Mouse (Mus musculus) WW6 (cell line): ENCODE measurements around the gene Helt.

Experiments
- DNase-seq: peaks from one replicate; pipeline ENCODE4 v3.0.0-alpha.2; 2013; ENCODE audit warnings: low read depth, low spot score

Gene Helt

DNA sequence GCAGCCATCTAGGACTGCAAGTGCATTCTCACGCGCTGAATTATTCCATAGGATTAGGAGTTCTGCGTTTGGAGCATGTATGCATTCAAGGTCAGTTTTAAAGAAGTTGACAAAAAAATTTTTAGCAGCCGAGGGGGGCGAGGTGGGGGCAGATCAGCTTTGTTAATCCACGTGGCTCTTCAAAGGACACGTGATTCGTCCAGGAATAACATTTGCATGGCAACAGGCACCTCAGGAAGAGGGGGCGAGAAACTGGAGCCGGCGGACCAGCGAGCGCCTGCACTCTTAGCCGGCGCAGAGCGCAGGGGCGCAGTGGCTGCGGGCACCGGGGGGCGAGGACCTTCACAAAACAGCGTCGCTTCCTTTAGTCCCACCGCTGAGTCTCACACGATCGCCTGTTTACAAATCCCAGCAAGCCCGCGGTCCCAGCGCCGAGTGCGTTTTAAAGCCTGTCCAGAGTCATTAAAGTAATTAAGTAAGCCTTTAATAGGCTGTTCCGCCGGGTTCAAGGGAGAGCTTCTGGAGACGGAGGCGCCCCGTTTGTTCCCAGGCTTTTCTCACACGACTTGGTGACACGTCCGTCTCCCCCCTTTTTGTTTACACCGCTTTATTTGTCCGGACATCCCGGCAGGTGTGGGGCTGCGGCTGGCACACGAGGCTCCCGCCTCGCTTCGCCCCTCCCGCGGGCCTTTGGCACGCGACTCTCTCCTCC, at the start of gene Helt:
Gene Helt, minus strand, starts transcription at position 491 of the 712 bp plus-strand sequence.
- DNase-seq = no peak

DNA sequence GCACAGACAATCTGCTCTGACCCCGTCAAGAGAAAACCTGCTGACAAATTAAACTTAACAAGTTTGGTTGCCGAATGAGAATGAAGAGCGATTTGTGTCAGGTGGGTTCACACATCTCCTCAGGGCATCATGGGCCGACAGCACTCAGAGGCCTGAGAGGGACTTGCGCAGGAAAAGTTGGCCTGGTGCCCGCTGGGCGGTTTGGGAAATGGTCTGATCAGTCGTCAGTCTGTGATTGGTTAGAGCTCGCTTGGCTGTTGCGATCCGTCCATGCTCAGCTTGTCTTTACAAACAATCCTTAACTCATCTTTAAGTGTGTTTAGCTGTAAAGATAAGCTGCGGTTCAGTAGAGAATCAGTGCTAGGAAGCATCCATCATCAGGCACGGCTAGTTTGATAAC, 47.8 kb upstream of the Helt start:
- DNase-seq = no peak

DNA sequence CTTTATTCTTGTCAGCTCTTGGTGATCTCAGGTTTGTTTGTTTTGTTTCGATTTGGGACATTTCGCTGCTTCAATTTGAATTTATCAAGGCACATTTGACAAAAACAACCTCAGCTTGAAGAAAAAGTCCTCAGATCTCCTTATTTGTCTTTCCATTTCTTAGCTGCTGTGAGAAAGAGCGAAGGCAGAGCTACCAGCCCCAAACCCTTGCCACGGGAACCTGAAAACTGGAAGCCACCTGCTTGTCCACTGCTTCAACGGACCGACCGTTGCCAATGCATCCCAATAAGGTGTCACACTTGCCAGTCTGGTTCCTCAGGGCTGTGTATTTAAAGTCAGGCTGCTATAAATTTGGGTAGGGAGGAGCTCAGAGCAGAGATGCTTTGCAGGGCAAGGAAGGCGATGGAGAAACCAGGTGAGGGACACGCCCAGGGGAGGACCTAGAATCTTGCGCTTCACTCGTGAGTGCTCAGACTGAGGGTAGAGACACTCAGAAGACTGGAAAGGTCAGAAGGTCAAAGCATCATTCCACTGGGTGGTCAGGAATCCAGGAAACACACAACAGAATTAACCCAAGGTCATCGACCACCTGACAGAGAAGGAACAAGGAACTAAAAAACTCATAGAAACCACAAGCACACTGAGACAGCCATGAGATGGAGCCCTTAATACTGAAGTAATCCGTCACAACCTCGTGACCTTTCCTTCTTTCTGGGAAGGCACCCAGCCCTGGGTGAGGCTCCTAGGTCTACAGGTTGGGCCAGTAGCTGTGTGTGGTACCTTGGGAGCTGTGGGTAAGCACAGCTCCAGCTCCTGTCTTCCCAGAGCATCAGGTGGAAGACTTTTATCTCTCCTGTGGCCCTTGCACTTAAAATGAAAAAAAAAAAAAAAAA, 46.2 kb upstream of the Helt start:
- DNase-seq = no peak

DNA sequence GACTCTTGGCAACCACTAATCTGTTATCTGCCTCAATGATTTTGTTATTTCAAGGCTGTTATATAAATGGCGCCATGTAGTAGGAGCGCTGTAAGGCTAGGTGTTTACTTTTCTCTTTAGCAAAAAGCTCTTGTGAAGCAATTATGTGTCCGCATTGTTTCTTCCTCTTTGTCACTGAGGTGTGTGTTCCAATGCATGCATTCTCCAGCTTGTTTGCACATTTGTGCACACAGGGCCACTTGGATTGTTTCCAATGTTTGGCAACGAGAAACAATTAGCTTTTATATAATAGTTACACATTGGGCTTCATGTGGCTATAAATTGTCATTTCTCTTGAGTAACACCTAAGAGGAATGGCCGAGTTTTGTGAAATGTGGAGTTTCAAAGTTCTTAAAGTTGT, 44.8 kb upstream of the Helt start:
- DNase-seq = no peak

DNA sequence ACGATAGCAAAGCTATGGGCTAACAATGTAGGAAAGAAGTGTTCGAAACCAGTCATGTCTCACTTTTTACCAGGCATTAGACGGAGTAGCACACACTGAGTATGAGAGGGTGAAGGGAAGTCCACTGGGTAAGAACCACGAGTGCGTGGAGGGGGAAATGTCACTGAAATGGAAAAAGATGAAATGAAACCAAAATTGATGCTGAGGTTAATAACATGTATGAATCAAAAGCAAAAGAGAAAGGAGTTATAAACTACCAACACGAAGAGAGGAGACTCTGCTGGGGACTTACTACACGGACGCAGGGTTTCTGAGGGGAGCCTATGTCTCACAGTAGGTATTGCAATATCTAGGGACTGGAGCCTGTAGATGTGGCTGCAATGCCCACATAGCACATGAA, 41.9 kb upstream of the Helt start:
- no peak for DNase-seq

DNA sequence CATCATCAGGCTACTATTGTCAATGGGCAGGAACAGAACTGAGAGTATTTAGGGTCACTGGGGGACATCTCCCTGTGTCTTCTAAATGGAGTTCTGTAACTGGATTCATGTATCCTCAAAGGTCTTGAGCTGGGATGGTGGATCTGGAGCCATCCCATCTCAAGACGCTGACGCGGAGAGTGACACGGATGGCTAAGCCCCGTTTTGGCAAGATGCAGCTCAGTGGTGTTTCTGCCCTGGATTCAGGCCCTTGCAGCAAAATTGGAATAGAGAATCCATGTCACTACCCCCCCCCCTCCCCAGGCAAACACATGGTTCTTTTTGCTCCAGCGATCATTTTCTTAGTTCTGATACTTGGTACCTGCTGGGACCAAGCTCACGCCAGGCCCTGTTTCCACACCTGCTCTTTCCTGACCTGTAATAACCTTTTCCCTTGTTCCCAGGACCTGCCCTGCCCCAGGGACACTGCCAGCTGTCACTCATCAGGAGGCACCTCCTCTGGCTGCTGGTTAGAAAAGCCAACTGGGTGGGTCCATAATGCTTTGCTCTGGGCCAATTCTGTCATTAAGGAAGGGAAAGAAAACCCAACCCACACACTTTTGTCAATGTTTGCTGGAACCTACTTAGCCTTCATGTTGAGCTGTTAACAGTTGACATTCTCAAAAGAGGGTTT, 38.1 kb upstream of the Helt start:
- no peak for DNase-seq

DNA sequence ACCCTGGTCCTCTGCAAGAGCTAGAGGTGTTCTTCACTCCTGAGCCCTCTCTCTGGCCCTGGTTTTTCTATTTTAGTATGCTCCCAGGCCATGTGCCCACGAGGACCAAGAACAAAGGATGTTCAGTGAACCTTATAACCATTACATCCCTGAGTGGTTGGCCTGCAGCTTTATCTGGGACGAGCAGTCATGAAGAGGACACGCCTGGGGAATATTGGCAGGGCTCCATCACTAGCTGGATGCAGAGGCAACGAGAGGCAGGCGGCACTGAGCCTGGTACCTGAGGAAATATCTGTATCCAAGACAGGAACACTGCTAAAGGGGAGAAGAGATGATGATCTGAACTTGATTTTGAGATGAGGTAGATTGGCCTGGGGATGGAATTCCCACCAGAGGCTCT, 37.3 kb upstream of the Helt start:
- DNase-seq = no peak

DNA sequence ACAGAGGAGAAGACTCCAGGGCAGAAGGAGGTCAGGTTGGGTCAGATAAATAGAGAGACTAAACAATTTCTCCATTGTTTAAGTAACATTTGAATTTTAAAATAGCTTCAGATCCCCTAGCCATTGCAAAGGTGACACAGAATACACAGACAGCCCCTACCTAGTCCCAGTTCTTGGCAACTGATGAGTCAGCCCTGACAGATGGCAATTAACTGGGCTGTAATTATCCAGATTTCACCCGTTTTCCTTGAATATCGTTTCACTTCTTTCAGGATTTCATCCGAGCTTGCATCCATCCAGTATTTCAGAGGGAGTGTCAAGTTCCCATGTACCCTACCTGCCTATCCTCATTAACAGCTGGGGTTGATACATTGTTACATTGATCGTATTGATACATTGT, 34.9 kb upstream of the Helt start:
- no peak for DNase-seq

DNA sequence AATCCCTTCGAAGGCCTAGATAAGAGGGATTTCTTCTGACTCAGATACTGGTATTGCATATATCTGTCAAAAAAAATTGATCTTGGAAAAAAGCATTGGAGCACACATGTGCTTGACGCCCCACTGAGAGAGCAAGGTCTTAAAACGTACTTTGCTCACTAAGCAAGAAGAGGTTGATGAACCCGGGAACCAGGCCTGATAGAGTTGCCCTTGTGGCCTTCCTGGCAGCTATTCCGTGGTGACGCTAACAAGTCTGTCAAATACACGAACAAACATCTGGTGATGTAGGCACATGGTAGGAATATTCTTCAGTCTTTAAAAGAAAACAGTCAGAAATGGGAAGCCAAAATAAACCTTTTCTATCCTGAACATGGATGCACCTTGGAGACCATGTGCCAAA, 32.8 kb upstream of the Helt start:
- no peak for DNase-seq

DNA sequence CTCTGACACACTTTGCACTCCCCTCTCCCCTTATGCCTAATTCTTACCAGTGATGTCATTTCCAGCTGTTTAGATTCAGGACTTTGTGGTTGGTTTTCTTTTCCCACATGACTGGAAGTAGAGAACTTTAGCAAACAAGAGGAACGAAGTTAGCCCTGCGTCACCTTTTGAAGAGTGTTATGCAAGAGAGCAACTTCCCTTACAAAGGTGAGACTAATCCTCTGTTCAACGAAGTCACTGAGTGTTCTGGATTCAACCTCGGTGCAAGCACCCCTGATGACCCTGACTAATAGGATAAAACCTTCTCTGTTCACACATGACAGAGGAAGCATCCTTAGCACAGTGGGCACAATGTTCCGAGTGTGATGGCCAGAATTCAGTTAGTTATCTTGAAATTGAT, 32.2 kb upstream of the Helt start:
- no peak for DNase-seq

DNA sequence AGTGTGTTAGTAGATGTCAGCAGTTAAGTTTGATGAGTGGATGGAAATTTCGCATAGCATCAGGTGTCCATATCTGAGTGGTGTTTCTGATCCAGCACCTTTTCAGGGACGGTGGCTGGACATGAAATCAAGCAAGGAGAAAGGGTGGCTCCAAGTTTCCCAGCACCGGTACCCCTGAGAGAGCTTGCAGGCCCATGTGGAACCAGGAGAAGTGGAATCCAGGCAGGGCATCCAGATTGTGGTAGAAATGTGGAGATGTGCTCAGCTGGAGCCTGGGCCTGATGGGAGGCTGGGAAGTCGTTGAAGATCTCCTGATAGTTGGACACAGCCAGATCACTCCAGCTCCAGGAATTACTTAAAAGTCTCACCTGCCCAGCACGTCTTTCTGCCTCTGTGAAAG, 30.2 kb upstream of the Helt start:
- DNase-seq = no peak

DNA sequence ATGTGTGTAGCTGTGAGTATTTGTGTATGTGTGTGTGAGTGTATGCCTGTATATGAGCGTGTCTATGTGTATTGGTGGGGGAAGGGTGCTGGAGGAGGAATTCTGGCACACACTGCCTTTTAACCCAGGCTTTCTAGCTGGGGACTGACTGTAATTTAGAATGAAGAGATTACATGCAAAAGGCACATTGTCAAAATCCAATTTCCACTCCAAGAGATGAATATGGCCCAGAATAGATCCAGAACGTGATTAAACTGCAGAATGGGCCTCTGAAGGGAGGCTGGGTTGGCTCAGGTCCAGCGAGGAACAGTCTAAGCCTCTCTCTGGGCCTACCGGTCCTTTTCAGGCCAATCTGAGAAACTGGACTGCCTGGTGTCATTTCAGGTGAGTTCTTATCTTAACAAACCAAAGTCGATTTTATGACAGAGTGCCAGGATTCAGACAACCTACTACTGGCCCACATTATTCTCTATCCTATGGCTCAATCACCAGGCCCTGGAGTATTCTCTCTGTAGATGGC, 29.3 kb upstream of the Helt start:
- DNase-seq = no peak

DNA sequence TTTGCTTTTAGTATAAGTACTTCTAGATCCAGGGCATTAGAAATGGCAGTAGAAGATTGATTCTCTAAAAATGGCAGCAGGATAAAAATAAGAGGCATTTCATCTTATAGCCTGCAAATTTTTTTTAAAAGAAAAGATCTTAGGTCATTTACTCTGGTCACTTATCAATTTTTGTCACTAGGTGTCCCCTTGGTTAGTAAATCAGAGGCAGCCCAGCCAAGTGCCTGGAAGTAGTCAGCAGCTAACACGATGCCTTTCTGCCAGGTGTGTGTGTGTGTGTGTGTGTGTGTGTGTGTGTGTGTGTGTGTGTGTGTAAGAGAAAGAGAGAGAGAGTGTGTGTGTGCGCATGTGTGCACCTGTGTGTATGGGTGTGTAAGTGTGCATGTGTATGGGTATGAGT, 28.4 kb upstream of the Helt start:
- DNase-seq = no peak

DNA sequence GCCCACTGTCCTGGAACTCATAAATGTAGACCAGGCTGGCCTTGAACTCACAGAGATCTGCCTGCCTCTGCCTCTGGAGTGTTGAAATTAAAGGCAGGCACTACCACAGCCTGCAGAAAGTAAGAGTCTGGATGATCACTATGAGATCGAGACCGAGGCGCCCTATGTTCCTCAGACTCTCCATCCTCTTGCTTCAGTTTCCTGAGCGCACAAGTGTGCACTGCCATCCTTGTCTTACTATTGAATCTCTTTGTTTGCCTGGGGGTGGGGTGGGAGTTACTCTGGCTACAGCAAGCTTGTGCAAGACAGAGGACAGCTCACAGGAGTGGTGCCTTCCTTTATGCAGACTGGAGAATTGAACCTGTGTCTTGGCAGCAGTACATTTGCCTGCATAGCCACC, 27.9 kb upstream of the Helt start:
- DNase-seq = no peak

DNA sequence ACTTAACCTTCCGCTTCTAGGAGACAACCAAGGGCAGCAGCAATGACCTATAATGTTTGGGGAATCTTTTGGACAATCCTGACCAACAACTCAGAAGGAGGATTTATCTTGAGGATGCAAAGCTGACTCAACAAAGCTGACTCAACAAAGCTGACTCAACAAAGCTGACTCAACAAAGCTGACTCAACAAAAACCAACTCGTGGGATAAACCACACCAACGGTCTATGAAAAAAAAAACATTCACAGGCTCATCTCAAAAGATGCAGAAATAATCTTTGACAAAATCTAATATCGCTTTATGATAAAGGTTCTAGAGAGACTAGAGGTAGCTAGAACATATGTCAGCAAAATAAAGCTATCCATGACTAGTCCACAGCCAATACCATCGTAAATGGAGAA, 24.3 kb upstream of the Helt start:
- DNase-seq = no peak

DNA sequence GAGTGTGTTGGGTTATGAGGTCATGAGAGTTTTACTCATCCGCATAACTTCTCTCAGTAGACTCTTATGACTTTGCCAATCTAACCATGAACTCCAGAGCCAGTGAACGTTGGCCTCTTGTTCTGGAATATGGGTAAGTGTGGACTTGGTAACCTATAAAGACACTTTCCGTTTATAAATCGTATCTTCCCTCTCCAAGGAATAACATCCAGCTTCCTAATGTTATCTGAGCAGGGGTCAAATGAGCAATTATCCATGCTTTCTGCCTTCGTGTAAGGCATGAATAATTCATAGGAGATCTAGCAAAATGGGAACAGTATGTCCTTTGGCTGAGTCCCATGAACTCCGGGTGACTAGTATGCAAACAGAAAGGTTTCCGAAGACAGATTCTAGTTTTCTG, 22.7 kb upstream of the Helt start:
- DNase-seq = no peak

DNA sequence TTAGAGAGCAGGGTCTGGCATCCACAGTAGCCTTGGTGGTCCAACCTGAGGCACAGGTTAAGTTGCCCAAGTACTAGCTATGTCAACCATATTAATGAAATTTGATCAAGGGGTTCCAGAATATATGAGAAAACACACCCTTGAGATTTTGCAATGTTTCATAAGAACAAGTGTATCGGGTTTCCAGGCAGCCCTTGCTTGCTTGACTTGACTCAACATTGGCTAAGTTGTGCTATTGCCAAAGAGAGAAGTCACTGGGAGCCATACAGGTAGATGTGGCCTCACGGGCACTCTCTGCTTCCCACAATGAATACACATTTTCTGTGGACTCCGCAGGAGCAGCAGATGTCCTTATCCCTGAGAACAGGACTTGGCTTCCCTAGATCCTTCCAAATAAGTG, 19.3 kb upstream of the Helt start:
- DNase-seq = no peak

DNA sequence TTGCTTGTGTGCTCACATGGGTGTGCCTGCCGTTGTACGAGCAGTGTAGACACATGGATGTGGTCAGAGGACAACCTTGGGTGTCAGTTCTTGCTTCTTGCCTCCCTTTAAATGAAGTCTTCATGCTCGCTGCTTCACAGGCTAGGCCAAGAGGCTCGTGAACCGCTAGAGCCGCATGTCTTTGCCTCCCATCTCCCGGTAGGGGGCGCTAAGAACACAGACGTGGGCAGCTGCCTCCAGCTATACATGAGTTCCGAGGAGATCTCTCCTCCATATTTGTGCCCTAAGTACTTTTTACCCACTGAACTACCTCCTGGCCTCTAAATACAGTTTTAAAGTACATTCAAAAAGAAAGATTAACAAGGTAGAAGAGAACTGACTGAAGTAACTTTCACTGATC, 16.7 kb upstream of the Helt start:
- no peak for DNase-seq

DNA sequence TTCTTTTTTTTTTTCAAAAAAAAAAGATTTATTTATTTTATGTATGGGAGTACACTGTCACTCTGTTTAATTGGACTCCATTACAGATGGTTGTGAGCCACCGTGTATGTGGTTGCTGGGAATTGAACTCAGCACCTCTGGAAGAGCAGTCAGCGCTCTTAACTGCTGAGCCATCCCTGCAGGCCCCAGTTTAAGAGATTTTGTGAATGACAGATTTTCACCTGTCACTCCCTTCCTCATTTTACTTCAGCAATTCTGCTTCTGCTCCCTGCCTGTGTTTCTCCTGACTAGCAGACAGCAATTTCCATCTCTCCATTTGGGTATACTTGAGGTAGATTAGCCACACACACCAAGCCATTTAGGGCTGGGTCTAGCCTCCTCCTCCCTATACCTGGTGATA, 13.7 kb upstream of the Helt start:
- DNase-seq = no peak

DNA sequence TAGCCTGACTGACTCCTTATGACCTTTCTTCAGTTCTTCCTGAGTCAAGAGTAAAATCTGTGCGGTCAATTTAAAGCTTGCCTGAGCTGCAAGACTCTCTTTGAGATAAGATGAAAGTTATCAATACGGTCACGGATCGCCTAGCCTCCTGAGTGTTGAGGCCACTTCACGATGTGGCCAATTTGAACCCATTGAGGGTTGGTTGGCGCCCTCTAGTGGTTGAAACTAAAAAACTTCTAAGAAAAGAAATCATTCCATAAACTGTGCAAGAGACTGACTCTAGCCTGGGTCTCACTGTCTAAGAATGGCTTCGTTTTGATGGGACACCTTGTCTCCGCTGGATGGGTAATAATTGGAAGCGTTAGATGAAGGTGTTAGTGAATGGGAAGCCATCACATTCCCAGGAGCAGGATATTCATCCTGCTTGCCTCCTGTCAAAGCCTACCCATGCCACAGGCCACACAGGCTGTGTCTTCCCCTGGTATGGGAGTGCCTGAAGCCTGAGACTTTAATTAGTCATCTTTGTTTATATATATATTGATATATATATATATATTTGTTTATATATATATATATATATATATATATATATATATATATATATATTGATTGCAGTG, 11.4 kb upstream of the Helt start:
- no peak for DNase-seq

DNA sequence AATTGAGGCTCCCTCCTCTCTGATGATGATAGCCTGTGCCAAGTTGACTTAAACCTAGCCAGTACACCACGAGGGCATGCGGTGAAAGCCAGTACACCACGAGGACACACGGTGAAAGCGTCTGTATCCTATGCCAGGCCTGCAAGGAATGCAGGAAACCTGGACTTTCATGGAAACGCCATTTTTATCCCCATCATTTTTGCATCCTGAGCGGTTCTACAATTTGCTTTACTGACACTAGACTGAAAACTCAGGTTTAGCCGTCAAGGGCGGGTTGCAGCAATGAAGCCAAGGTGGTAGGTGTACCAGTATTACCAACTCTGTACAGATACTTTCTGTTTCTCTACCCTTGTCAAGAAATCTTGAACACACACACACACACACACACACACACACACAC, 7.7 kb upstream of the Helt start:
- no peak for DNase-seq

DNA sequence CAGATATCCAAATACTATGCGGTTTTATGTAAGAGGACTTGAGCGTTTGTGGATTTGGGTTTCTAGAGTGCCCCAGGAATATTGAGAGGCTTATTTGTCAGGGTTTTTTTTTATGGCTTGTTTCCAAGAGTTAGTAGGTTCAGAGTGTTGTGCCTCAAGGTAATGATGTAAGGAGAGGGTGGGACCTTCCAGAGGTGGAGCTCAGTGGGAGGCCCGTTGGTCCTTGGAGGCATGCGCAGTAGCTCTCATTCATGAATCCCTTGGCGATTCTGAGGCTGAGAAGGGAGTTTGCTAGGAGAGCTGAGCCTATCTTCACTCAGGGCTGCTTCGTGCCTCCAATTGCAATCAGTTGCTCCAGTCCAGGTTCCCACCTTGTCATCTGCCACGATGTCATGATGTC, 4.4 kb upstream of the Helt start:
- no peak for DNase-seq
